In genomic region chr9:122128686-122129085, GRCm38 (mm10) we compare ENCODE assay signal across 12 mouse cellular contexts. TPM values are rescaled to one million over a fixed set of nuclear protein-coding genes. Genes with fewer than 3 reads are reported as not detected.
A peak's percentile ranks its signal among the peaks of the same experiment; 100 is the strongest.
DNase-seq lines count a peak whose midpoint lies in the region; ATAC-seq and TF ChIP-seq lines count a peak whose summit lies in the region.
"Had no signal": no experiment of that assay in that cellular context is flagged by ENCODE, and none has a peak within 500 bp of the region (broad histone marks: within the 10 kb centered on the region; RNA-seq: fewer than 3 reads in every experiment).

No protein-coding gene starts in this region.

- H3K36me3 ChIP-seq in stomach, postnatal 0 days (ENCODE audit: control insufficient read depth, insufficient read depth, low read length) = no peaks in the 10 kb centered on the region
- H3K36me3 ChIP-seq in limb, embryonic 10.5 days = no peaks in the 10 kb centered on the region
- H3K36me3 ChIP-seq: neural tube, embryonic 12.5 days had no signal

- H3K27ac ChIP-seq in stomach, postnatal 0 days (replicated peaks) = no peak overlapping the region
- H3K27ac ChIP-seq in limb, embryonic 10.5 days = no peak overlapping the region
- H3K27ac ChIP-seq: neural tube, embryonic 12.5 days had no signal

- H3K4me2 ChIP-seq in stomach, postnatal 0 days (replicated peaks; ENCODE audit: low read depth) = no peak overlapping the region
- H3K4me2 ChIP-seq: neural tube, embryonic 12.5 days had no signal

- peaks cover 5% of the 10 kb centered on the region; the same call in 1 of the 2 replicates for H3K4me1 ChIP-seq in stomach, postnatal 0 days (replicated peaks; ENCODE audit: control insufficient read depth, insufficient read depth)
- peaks cover 14% of the 10 kb centered on the region for H3K4me1 ChIP-seq in limb, embryonic 10.5 days
- H3K4me1 ChIP-seq: neural tube, embryonic 12.5 days had no signal

- H3K9me3 ChIP-seq in stomach, postnatal 0 days (ENCODE audit: control insufficient read depth, low read length) = no peaks in the 10 kb centered on the region
- H3K9me3 ChIP-seq in limb, embryonic 10.5 days (replicated peaks) = no peaks in the 10 kb centered on the region
- H3K9me3 ChIP-seq: neural tube, embryonic 12.5 days had no signal

- peak; percentile 87 for ATAC-seq in monocyte, adult 5-6 weeks (replicated peaks; ENCODE audit: insufficient number of reproducible peaks, low FRiP score, low TSS enrichment, poor library complexity, severe bottlenecking)
- no peak for ATAC-seq in stomach, postnatal 0 days (ENCODE audit: low FRiP score, low TSS enrichment)

- 51% methylated on average over 5 of the region's 5 CpGs for WGBS in stomach, postnatal 0 days
- 76% methylated on average over 5 of the region's 5 CpGs for WGBS in limb, embryonic 10.5 days

- TF ChIP-seq CTCF in stomach, postnatal 0 days (IDR thresholded peaks at IDR 0.05; ENCODE audit: low read depth) = no peak

- H3K9ac ChIP-seq in stomach, postnatal 0 days (ENCODE audit: low read length) = no peak overlapping the region
- H3K9ac ChIP-seq: neural tube, embryonic 12.5 days had no signal

- peak; percentile 10 to 15 for DNase-seq in left cerebral cortex, adult 18-20 months (ENCODE audit: low spot score in 2 of 2)
- no peak for DNase-seq in left cerebral cortex, postnatal 14 days (ENCODE audit: low spot score in 2 of 2)
- peak; percentile 47 for DNase-seq in T-cell, adult 2 months (ENCODE audit: low spot score)
- peak; percentile 63 for DNase-seq in thymus, postnatal 14 days
- DNase-seq in stomach, postnatal 0 days (ENCODE audit: low spot score) = no peak
- no peak for DNase-seq in left cerebral cortex, postnatal 10 days (ENCODE audit: extremely low spot score in 1 of 2, low spot score in 2 of 2)
- no peak for DNase-seq in limb, embryonic 10.5 days (ENCODE audit: low spot score)
- DNase-seq: adrenal gland, postnatal 14 days; cerebellum, postnatal 14 days; gastrocnemius, postnatal 25 days had no signal

- intact Hi-C loops in left cerebral cortex, postnatal 14 days (cut with DNase I) = no loop called here
- intact Hi-C loops in left cerebral cortex, postnatal 10 days (cut with DNase I) = no loop called here

- no peak overlapping the region for H3K4me3 ChIP-seq in stomach, postnatal 0 days (ENCODE audit: low read depth, low read length)
- H3K4me3 ChIP-seq in limb, embryonic 10.5 days = no peak overlapping the region
- H3K4me3 ChIP-seq: neural tube, embryonic 12.5 days had no signal

- TF ChIP-seq EP300 in stomach, postnatal 0 days (optimal IDR thresholded peaks at IDR 0.05) = no peak

- no peaks in the 10 kb centered on the region for H3K27me3 ChIP-seq in stomach, postnatal 0 days (ENCODE audit: control insufficient read depth, insufficient read depth, low read length)
- no peaks in the 10 kb centered on the region for H3K27me3 ChIP-seq in limb, embryonic 10.5 days (ENCODE audit: low read depth, poor library complexity, severe bottlenecking)
- H3K27me3 ChIP-seq: neural tube, embryonic 12.5 days had no signal

RNA-seq across cellular contexts. Expression of gene Snrk, which starts 11.6 kb away (rescaled TPM):
- 100 to 1,000 TPM; 120 to 122 TPM for total RNA-seq in left cerebral cortex, adult 18-20 months (2021)
- total RNA-seq in left cerebral cortex, postnatal 14 days (2021) = 100 to 1,000 TPM; 105 to 126 TPM
- total RNA-seq in monocyte, adult 5-6 weeks (2017) = 72.7 to 80.3 TPM (median 79.6 TPM) in 3 replicates
- 34.0 and 38.2 TPM in 2 replicates for polyA plus RNA-seq in stomach, postnatal 0 days (2015; fragmentation: Nextera tagmentation; extraction: Ambion mirVana)
- total RNA-seq in left cerebral cortex, postnatal 10 days (2021) = 100 to 1,000 TPM; 111 to 118 TPM
- 26.6 and 41.1 TPM in 2 replicates for polyA plus RNA-seq in limb, embryonic 10.5 days (2016; fragmentation: Nextera tagmentation; extraction: Ambion mirVana)

Comparison
In these comparisons a context has a peak if more than half of its experiments do, and no peak if none do; other contexts are left out.
1. DNase-seq: peak in left cerebral cortex, adult 18-20 months (2 of 2), T-cell, adult 2 months (single experiment) and thymus, postnatal 14 days (single experiment); none in left cerebral cortex, postnatal 14 days (0 of 2), stomach, postnatal 0 days (single experiment), left cerebral cortex, postnatal 10 days (0 of 2) and limb, embryonic 10.5 days (single experiment).